Mouse (Mus musculus) layer of hippocampus, postnatal 36 days (tissue): ENCODE data around the gene Slc15a2. TPM values are rescaled to one million over a fixed set of nuclear protein-coding genes. Genes with fewer than 3 reads are reported as not detected.

Source experiments
- DNase-seq, 2 experiments: peaks; one replicate each; pipeline ENCODE4 v3.0.0; 2022
- total RNA-seq, 2 experiments: library from RNA; stranded (reverse); gene quantifications; 2 replicates each; pipeline ENCODE4 v1.2.3; 2021

Slc15a2 gene
- total RNA-seq, 2 experiments from 2014 or later: 39.7 to 44.0 TPM

- DNase-seq: no peak
Measured at GRCm38 (mm10) chr16:36751979-36752378, 32.8 kb downstream of the Slc15a2 start.

- DNase-seq: no peak
Measured at GRCm38 (mm10) chr16:36747767-36748166, 37.0 kb downstream of the Slc15a2 start.

GRCm38 (mm10) chr16:36747068-36747467 is 37.7 kb downstream of the Slc15a2 start:
- DNase-seq: no peak

- no peak for DNase-seq
Measured at GRCm38 (mm10) chr16:36743580-36743979, 41.2 kb downstream of the Slc15a2 start.

GRCm38 (mm10) chr16:36739404-36739930 is 45.3 kb downstream of the Slc15a2 start:
- DNase-seq: no peak

GRCm38 (mm10) chr16:36735421-36735820 is 49.3 kb downstream of the Slc15a2 start:
- no peak for DNase-seq

GRCm38 (mm10) chr16:36733827-36734226 is 50.9 kb downstream of the Slc15a2 start:
- no peak for DNase-seq

- DNase-seq: no peak
Measured at GRCm38 (mm10) chr16:36732572-36732971, 52.2 kb downstream of the Slc15a2 start.

GRCm38 (mm10) chr16:36728959-36729358 is 55.8 kb downstream of the Slc15a2 start:
- DNase-seq: no peak

GRCm38 (mm10) chr16:36723880-36724443 is 60.8 kb downstream of the Slc15a2 start:
- peak in 1 of 2 experiments; percentile 13 for DNase-seq

GRCm38 (mm10) chr16:36722739-36723138 is 62.0 kb downstream of the Slc15a2 start:
- DNase-seq: no peak

- DNase-seq: no peak
Measured at GRCm38 (mm10) chr16:36720194-36721055, 64.3 kb downstream of the Slc15a2 start.

- no peak for DNase-seq
Measured at GRCm38 (mm10) chr16:36718637-36719036, 66.1 kb downstream of the Slc15a2 start.

GRCm38 (mm10) chr16:36717481-36717880 is 67.3 kb downstream of the Slc15a2 start:
- DNase-seq: no peak

- no peak for DNase-seq
Measured at GRCm38 (mm10) chr16:36711760-36712159, 73.0 kb downstream of the Slc15a2 start.

GRCm38 (mm10) chr16:36710794-36711193 is 74.0 kb downstream of the Slc15a2 start:
- DNase-seq: no peak

- no peak for DNase-seq
Measured at GRCm38 (mm10) chr16:36709405-36709804, 75.4 kb downstream of the Slc15a2 start.

- DNase-seq: no peak
Measured at GRCm38 (mm10) chr16:36708751-36709150, 76.0 kb downstream of the Slc15a2 start.

- DNase-seq: no peak
Measured at GRCm38 (mm10) chr16:36707702-36708423, 76.9 kb downstream of the Slc15a2 start.

- no peak for DNase-seq
Measured at GRCm38 (mm10) chr16:36700484-36700883, 84.3 kb downstream of the Slc15a2 start.
